Mouse (Mus musculus) hindbrain, embryonic 14.5 days (tissue): ENCODE measurements around the gene Trdn. TPM values are rescaled to one million over a fixed set of nuclear protein-coding genes. Genes with fewer than 3 reads are reported as not detected.

Experiments used
- ATAC-seq: fragments of 200-750 bp; cut with Nextera tagmentation; 2 replicates; pipeline ENCODE4 v1.8.0; 2017; ENCODE audit warnings: moderate number of reproducible peaks, mild to moderate bottlenecking, moderate TSS enrichment, moderate library complexity; ENCODE audit not compliant: low FRiP score
- DNase-seq: peaks from one replicate; pipeline ENCODE4 v3.0.0-alpha.2; 2015; ENCODE audit warnings: low spot score
- H3K27ac ChIP-seq: fragments of 300-500 bp; sonication (generic); 2 replicates; pipeline ENCODE4 v1.5.1; 2014; ENCODE audit warnings: mild to moderate bottlenecking, moderate library complexity
- H3K27me3 ChIP-seq: fragments of 300-500 bp; sonication (generic); 2 replicates; pipeline ENCODE4 v1.6.1; 2014; ENCODE audit warnings: mild to moderate bottlenecking, low read length, mixed read lengths; ENCODE audit not compliant: control insufficient read depth, insufficient read depth
- H3K36me3 ChIP-seq: fragments of 300-500 bp; sonication (generic); replicated peaks from 2 replicates; pipeline ENCODE4 v1.6.1; 2014; ENCODE audit not compliant: control insufficient read depth, insufficient read depth
- H3K4me1 ChIP-seq: fragments of 300-500 bp; sonication (generic); replicated peaks from 2 replicates; pipeline ENCODE4 v1.6.1; 2014; ENCODE audit warnings: antibody characterized with exemption, low read length, mixed read lengths; ENCODE audit not compliant: control insufficient read depth, insufficient read depth
- H3K4me2 ChIP-seq: fragments of 300-500 bp; sonication (generic); replicated peaks from 2 replicates; pipeline ENCODE4 v1.6.1; 2014; ENCODE audit warnings: mild to moderate bottlenecking, moderate library complexity
- H3K4me3 ChIP-seq: fragments of 300-500 bp; sonication (generic); replicated peaks from 2 replicates; pipeline ENCODE4 v1.5.1; 2014; ENCODE audit warnings: mild to moderate bottlenecking, low read length
- H3K9ac ChIP-seq: fragments of 300-500 bp; sonication (generic); 2 replicates; pipeline ENCODE4 v1.6.1; 2014
- H3K9me3 ChIP-seq: fragments of 300-500 bp; sonication (generic); 2 replicates; pipeline ENCODE4 v1.6.1; 2016; ENCODE audit warnings: low read length; ENCODE audit not compliant: control insufficient read depth
- WGBS: fragments of 180-500 bp; shearing (Covaris S2); extraction: QIAGEN DNeasy Blood & Tissue Kit; methylation state at CpG from one replicate; pipeline ENCODE4 v1.1.7; 2014; 5-methylcytosine and 5-hydroxymethylcytosine counted together
- polyA plus RNA-seq: library from polyadenylated mRNA; unstranded; fragments of >200 nt; fragmentation: Nextera tagmentation; extraction: Ambion mirVana; gene quantifications from 2 replicates; pipeline ENCODE4 v1.2.1, GENCODE M21; 2014

Gene Trdn
- 0.13 TPM in 1 of 2 replicates, not detected in the other for polyA plus RNA-seq

- no peaks in the 10 kb centered on the region for H3K4me1 ChIP-seq
Observed at GRCm38 (mm10) chr10:33080254-33080653, at the start of gene Trdn. Trdn (plus strand) TSS chr10:33080554.

GRCm38 (mm10) chr10:33060771-33061170 is 19.6 kb upstream of the Trdn start:
- no peaks in the 10 kb centered on the region for H3K9me3 ChIP-seq
- no peak overlapping the region for H3K9ac ChIP-seq
- WGBS = 72% methylated on average over 1 of the region's 1 CpGs
- H3K4me2 ChIP-seq = no peak overlapping the region
- H3K27me3 ChIP-seq = no peaks in the 10 kb centered on the region
- no peak for DNase-seq
- H3K4me3 ChIP-seq = no peak overlapping the region
- no peaks in the 10 kb centered on the region for H3K4me1 ChIP-seq
- no peak overlapping the region for H3K27ac ChIP-seq
- no peaks in the 10 kb centered on the region for H3K36me3 ChIP-seq
- ATAC-seq = no peak

More at GRCm38 (mm10) chr10:33080254-33080653, at the start of gene Trdn:
- Histone ChIP-seq H3K9ac (no peak within 1 kb of the TSS), H3K27ac (no peak within 1 kb of the TSS), H3K4me3 (no peak within 1 kb of the TSS), H3K4me2 (no peak within 1 kb of the TSS), H3K36me3 (no peaks in the 10 kb centered on the region), H3K27me3 (no peaks in the 10 kb centered on the region), H3K9me3 (no peaks in the 10 kb centered on the region)
- 88% methylated on average over 1 of the region's 1 CpGs for WGBS
- no peak for ATAC-seq
- DNase-seq = no peak

- no peak for DNase-seq
- Histone ChIP-seq H3K36me3 (no peaks in the 10 kb centered on the region), H3K9ac (no peak overlapping the region), H3K4me1 (no peaks in the 10 kb centered on the region), H3K27ac (no peak overlapping the region), H3K27me3 (no peaks in the 10 kb centered on the region), H3K9me3 (no peaks in the 10 kb centered on the region), H3K4me3 (no peak overlapping the region), H3K4me2 (no peak overlapping the region)
- no peak; the same call in 1 of the 2 replicates for ATAC-seq
- 97% methylated on average over 1 of the region's 1 CpGs for WGBS
Observed at GRCm38 (mm10) chr10:33065566-33065965, 14.8 kb upstream of the Trdn start.

GRCm38 (mm10) chr10:33073126-33073525 is 7.2 kb upstream of the Trdn start:
- Histone ChIP-seq H3K4me1 (no peaks in the 10 kb centered on the region), H3K36me3 (no peaks in the 10 kb centered on the region), H3K9ac (no peak overlapping the region), H3K4me2 (no peak overlapping the region), H3K27me3 (no peaks in the 10 kb centered on the region), H3K9me3 (no peaks in the 10 kb centered on the region), H3K27ac (no peak overlapping the region), H3K4me3 (no peak overlapping the region)
- 85% methylated on average over 3 of the region's 3 CpGs for WGBS
- no peak for DNase-seq
- no peak for ATAC-seq

- Histone ChIP-seq H3K36me3 (no peaks in the 10 kb centered on the region), H3K27ac (no peak overlapping the region), H3K4me3 (no peak overlapping the region), H3K9me3 (no peaks in the 10 kb centered on the region), H3K9ac (no peak overlapping the region), H3K4me1 (no peaks in the 10 kb centered on the region), H3K4me2 (no peak overlapping the region), H3K27me3 (no peaks in the 10 kb centered on the region)
- DNase-seq = no peak
- WGBS = 52% methylated on average over 2 of the region's 2 CpGs
- ATAC-seq = no peak
Observed at GRCm38 (mm10) chr10:33082151-33082844, 1.9 kb downstream of the Trdn start.

- ATAC-seq (no peak), DNase-seq (no peak)
- Histone ChIP-seq H3K4me2 (no peak overlapping the region), H3K9ac (no peak overlapping the region), H3K36me3 (no peaks in the 10 kb centered on the region), H3K4me3 (no peak overlapping the region), H3K9me3 (no peaks in the 10 kb centered on the region), H3K27ac (no peak overlapping the region), H3K27me3 (no peaks in the 10 kb centered on the region), H3K4me1 (no peaks in the 10 kb centered on the region)
- 90% methylated on average over 1 of the region's 1 CpGs for WGBS
Observed at GRCm38 (mm10) chr10:33082961-33083626, 2.7 kb downstream of the Trdn start.

GRCm38 (mm10) chr10:33083627-33084158 is 3.3 kb downstream of the Trdn start:
- Histone ChIP-seq H3K4me2 (no peak overlapping the region), H3K4me3 (no peak overlapping the region), H3K36me3 (no peaks in the 10 kb centered on the region), H3K4me1 (no peaks in the 10 kb centered on the region), H3K27ac (no peak overlapping the region), H3K9me3 (no peaks in the 10 kb centered on the region), H3K9ac (no peak overlapping the region), H3K27me3 (no peaks in the 10 kb centered on the region)
- ATAC-seq (no peak), DNase-seq (no peak)
- WGBS = 61% methylated on average over 5 of the region's 5 CpGs

- ATAC-seq (no peak), DNase-seq (no peak)
- Histone ChIP-seq H3K9ac (no peak overlapping the region), H3K4me2 (no peak overlapping the region), H3K4me1 (no peaks in the 10 kb centered on the region), H3K9me3 (no peaks in the 10 kb centered on the region), H3K27ac (no peak overlapping the region), H3K4me3 (no peak overlapping the region), H3K36me3 (no peaks in the 10 kb centered on the region), H3K27me3 (no peaks in the 10 kb centered on the region)
Observed at GRCm38 (mm10) chr10:33088403-33088802, 8.0 kb downstream of the Trdn start.

- Histone ChIP-seq H3K27ac (no peak overlapping the region), H3K4me3 (no peak overlapping the region), H3K4me1 (no peaks in the 10 kb centered on the region), H3K4me2 (no peak overlapping the region), H3K36me3 (no peaks in the 10 kb centered on the region), H3K9ac (no peak overlapping the region), H3K9me3 (no peaks in the 10 kb centered on the region), H3K27me3 (no peaks in the 10 kb centered on the region)
- ATAC-seq (no peak), DNase-seq (no peak)
- WGBS = 87% methylated on average over 1 of the region's 1 CpGs
Observed at GRCm38 (mm10) chr10:33092400-33092799, 12.0 kb downstream of the Trdn start.
